Mouse (Mus musculus) kidney, postnatal 4 days (tissue): ENCODE measurements around the gene Avil.

Experiments used
- DNase-seq, 2 experiments: peaks; one replicate each; pipeline ENCODE4 v3.0.0; 2021; ENCODE audit warnings: mixed read lengths in 2 of 2

The Avil gene

GRCm38 (mm10) chr10:127030336-127031296 lies 30.1 kb downstream of the Avil start, which contains the start of gene Tsfm:
Tsfm (minus strand) TSS chr10:127030840.
- DNase-seq = peak; percentile 96 to 97

- DNase-seq = peak; percentile 32 to 33
Measured at GRCm38 (mm10) chr10:127033301-127033741, 32.8 kb downstream of the Avil start.

- DNase-seq = peak in 1 of 2 experiments; percentile 52
Measured at GRCm38 (mm10) chr10:127036273-127036672, 35.8 kb downstream of the Avil start.

- DNase-seq = no peak
Measured at GRCm38 (mm10) chr10:127037641-127038040, 37.1 kb downstream of the Avil start.

GRCm38 (mm10) chr10:127040569-127041214 lies 40.2 kb downstream of the Avil start:
- DNase-seq = peak; percentile 27 to 43

GRCm38 (mm10) chr10:127041274-127041766 lies 40.8 kb downstream of the Avil start, which contains the start of the genes Mettl1 and Eef1akmt3:
Mettl1 (plus strand) TSS chr10:127041414.
Eef1akmt3 (minus strand) TSS chr10:127041513.
- peak; percentile 61 to 70 for DNase-seq

GRCm38 (mm10) chr10:127041774-127042338 lies 41.3 kb downstream of the Avil start:
- peak; percentile 93 to 95 for DNase-seq

- no peak for DNase-seq
Measured at GRCm38 (mm10) chr10:127042468-127043115, 42.1 kb downstream of the Avil start.

- DNase-seq = peak; percentile 44 to 65
Measured at GRCm38 (mm10) chr10:127043187-127043586, 42.7 kb downstream of the Avil start.

GRCm38 (mm10) chr10:127047954-127048353 lies 47.4 kb downstream of the Avil start, which contains the start of gene Cyp27b1:
Cyp27b1 (plus strand) TSS chr10:127048250.
- no peak for DNase-seq

GRCm38 (mm10) chr10:127048608-127049394 lies 48.3 kb downstream of the Avil start:
- DNase-seq = no peak

GRCm38 (mm10) chr10:127049395-127050118 lies 49.0 kb downstream of the Avil start:
- peak; percentile 35 to 58 for DNase-seq

- no peak for DNase-seq
Measured at GRCm38 (mm10) chr10:127050119-127050474, 49.6 kb downstream of the Avil start.

- DNase-seq = peak; percentile 68 to 70
Measured at GRCm38 (mm10) chr10:127054646-127055045, 54.1 kb downstream of the Avil start.

- DNase-seq = no peak
Measured at GRCm38 (mm10) chr10:127055406-127055805, 54.9 kb downstream of the Avil start.

GRCm38 (mm10) chr10:127056490-127056889 lies 56.0 kb downstream of the Avil start:
- DNase-seq = no peak

GRCm38 (mm10) chr10:127058161-127058560 lies 57.7 kb downstream of the Avil start:
- peak; percentile 89 to 90 for DNase-seq

GRCm38 (mm10) chr10:127058708-127059107 lies 58.2 kb downstream of the Avil start:
- DNase-seq = no peak

GRCm38 (mm10) chr10:127059174-127059967 lies 58.9 kb downstream of the Avil start:
- DNase-seq = peak; percentile 41 to 62
